Mouse (Mus musculus): Measurements from ENCODE around the gene Sat2.
A peak's percentile ranks its signal among the peaks of the same experiment; 100 is the strongest.
"Not testable (repeated sequence)": the region's sequence is repeated elsewhere in the genome, so short reads cannot be mapped to it uniquely, and the experiment has no call there.

Gene Sat2

GRCm38 (mm10) chr11:69603516-69603915 lies 18.3 kb upstream of the Sat2 start:
- no peak for DNase-seq

- DNase-seq: no peak
Observed at GRCm38 (mm10) chr11:69604347-69604746, 17.5 kb upstream of the Sat2 start.

- DNase-seq: peak; percentile 85
Observed at GRCm38 (mm10) chr11:69604795-69605664, 16.8 kb upstream of the Sat2 start.

GRCm38 (mm10) chr11:69605726-69606490 lies 15.9 kb upstream of the Sat2 start, which contains the start of gene Atp1b2:
Gene Atp1b2 (minus strand): TSS chr11:69605942.
- peak; percentile 91 for DNase-seq

- no peak for DNase-seq
Observed at GRCm38 (mm10) chr11:69606491-69606795, 15.4 kb upstream of the Sat2 start.

- DNase-seq: no peak
Observed at GRCm38 (mm10) chr11:69606832-69607231, 15.0 kb upstream of the Sat2 start.

GRCm38 (mm10) chr11:69608525-69608924 lies 13.3 kb upstream of the Sat2 start:
- no peak for DNase-seq

- no peak for DNase-seq
Observed at GRCm38 (mm10) chr11:69609416-69609815, 12.4 kb upstream of the Sat2 start.

GRCm38 (mm10) chr11:69610899-69611298 lies 10.9 kb upstream of the Sat2 start:
- DNase-seq: no peak

GRCm38 (mm10) chr11:69613553-69614256 lies 8.1 kb upstream of the Sat2 start:
- peak; percentile 91 for DNase-seq

- not testable (repeated sequence) for DNase-seq
Observed at GRCm38 (mm10) chr11:69614257-69614588, 7.6 kb upstream of the Sat2 start.

GRCm38 (mm10) chr11:69616781-69617180 lies 5.0 kb upstream of the Sat2 start:
- DNase-seq: no peak

GRCm38 (mm10) chr11:69617805-69618204 lies 4.0 kb upstream of the Sat2 start, which contains the start of gene Shbg:
Gene Shbg (minus strand): TSS chr11:69617905.
- no peak for DNase-seq

- DNase-seq: no peak
Observed at GRCm38 (mm10) chr11:69620394-69621081, 1.3 kb upstream of the Sat2 start.

- peak; percentile 73 for DNase-seq
Observed at GRCm38 (mm10) chr11:69622406-69622805, 582 bp downstream of the Sat2 start.

GRCm38 (mm10) chr11:69623006-69623405 lies 1.2 kb downstream of the Sat2 start:
- DNase-seq: no peak

- not testable (repeated sequence) for DNase-seq
Observed at GRCm38 (mm10) chr11:69624339-69624738, 2.5 kb downstream of the Sat2 start.

- DNase-seq: peak; percentile 90
Observed at GRCm38 (mm10) chr11:69628286-69628685, 6.5 kb downstream of the Sat2 start.

- peak; percentile 62 for DNase-seq
Observed at GRCm38 (mm10) chr11:69629802-69630201, 8.0 kb downstream of the Sat2 start.

- peak; percentile 100 for DNase-seq
Observed at GRCm38 (mm10) chr11:69632284-69633089, 10.7 kb downstream of the Sat2 start, which contains the start of gene Fxr2. Gene Fxr2 (plus strand): TSS chr11:69632990.

- peak; percentile 73 for DNase-seq
Observed at GRCm38 (mm10) chr11:69633128-69633866, 11.5 kb downstream of the Sat2 start.

Data from cerebellum, adult 9-10 months (tissue).